Mouse (Mus musculus) gastrocnemius, postnatal 10 days (tissue): Measurements from ENCODE around the gene Nhsl1. TPM values are rescaled to one million over a fixed set of nuclear protein-coding genes. Genes with fewer than 3 reads are reported as not detected.

ENCODE experiments used
- DNase-seq: peaks from one replicate; pipeline ENCODE4 v3.0.0; 2021; ENCODE audit warnings: mixed read lengths
- total RNA-seq, 2 experiments: library from RNA; stranded (reverse); gene quantifications; 2 replicates each; pipeline ENCODE4 v1.2.3; 2021

Gene Nhsl1
- total RNA-seq, 2 experiments from 2014 or later, result 8.8 to 12.9 TPM

DNA sequence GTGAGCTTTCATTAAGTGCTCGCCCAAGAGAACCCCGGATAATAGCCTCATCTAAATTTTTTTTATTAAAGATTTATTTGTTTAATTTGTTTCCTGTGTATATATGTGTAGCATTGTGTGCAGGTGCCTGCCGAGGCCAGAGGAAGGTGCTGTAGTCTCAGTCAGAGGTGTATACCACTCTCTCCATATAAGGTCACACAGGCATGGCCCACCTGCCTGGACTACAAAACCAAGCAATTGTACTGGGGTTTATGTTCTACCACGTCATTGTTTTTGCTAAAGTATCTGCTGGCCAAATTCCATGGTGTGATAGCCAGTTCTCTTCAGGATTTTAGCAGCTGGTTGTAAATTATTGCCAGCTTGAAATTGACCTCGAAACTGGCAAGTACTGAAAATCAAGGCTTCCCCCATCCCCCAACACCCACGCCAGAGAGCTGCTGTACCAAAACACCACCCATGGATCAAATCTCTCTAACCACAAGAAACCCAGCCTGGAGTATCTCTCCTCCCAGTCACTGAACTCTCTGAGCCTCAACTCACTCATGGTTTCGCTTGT lies 81.4 kb downstream of the Nhsl1 start:
- DNase-seq, result no peak

DNA sequence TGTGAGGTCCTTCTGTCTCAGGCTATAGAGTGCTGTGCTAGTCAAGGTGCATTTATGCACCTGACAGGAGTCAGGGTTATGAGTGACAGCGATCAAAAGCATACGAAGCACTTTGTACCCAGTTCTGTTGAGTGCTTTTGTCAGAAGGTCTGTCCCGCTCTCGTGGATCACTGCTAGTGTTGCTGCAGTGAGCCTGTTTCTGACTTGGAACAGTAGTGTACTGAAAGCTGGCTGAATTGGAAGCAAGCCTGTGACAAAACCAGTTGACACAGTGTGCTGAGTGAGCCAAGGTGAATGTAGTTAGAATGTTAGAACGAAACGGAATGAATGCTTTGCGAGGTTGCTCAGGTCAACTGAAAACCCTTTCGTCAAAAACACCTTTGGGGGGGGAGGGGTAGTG lies 82.2 kb downstream of the Nhsl1 start:
- DNase-seq, result no peak

DNA sequence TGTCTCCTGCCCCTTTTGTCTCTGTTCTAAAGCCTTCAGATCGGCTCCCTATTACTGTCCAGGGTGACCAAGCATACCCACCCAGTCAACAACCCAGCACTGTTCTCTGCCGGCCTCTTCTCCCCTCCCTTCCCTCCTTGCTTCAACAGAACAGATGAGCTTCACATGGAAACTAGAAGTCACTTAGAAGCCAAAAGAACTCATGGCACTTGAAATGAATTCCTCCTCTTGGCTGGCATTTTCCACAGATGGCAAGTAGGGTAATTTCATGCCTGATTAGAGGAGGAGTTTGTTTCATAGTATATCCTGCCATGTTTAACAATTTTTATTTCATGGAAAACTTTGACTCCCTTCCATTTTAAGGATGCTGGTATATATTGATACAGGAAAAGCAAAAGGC lies 85.2 kb downstream of the Nhsl1 start:
- no peak for DNase-seq

DNA sequence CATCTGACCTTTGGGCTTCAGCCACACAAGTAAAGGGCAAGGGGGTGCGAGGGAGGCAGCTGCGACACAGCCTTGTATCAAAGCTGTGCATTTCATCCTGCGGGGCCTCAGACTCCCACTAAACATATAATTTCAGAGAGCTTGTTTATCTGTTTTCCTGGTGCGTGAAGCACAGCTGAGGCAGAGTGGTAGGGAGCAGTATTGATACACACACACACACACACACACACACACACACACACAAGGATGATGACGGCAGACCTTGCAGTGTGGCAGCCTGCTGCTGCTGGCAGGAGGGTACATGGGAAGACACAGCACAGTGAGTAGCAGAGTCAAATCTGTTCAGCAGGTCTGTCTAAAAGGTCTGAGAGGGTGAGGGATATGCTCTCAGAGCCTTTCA lies 85.9 kb downstream of the Nhsl1 start:
- no peak for DNase-seq

DNA sequence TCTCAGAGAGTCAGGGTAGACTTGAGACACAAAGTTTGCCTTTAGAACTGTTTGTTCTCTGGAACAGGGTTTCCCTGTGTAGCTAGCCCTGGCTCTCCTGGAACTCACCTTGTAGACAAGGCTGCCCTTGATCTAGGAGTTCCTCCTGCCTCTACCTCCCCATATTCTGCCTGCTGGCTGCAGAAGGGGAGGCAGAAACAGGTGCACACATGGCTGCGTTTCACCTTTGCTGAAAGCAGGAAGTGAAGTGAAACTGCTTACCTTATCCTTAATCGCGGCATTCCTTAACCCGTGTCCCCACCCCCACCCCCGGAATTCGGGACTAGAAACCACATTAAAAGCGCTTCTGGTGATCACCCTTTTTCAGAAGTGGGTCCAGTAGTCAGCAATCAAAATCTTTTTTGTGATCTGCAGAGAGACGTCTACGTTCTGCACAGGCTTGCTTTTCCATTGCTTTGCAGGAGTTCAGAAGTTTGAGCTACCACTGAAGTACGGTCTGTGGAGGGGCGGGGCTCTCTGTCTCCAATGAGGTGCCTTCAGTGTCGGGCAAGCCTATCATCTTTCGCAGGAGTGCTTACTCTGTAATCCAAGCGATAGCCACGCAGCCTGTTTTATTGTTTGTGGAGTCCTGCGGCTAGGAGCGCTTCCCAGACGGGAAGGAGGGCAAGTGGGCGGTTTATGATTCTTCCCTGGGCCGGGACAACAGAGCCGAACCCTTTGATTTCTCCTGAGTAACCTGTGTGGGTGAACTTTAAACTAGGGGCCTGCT lies 88.5 kb downstream of the Nhsl1 start:
- peak; percentile 57 for DNase-seq

DNA sequence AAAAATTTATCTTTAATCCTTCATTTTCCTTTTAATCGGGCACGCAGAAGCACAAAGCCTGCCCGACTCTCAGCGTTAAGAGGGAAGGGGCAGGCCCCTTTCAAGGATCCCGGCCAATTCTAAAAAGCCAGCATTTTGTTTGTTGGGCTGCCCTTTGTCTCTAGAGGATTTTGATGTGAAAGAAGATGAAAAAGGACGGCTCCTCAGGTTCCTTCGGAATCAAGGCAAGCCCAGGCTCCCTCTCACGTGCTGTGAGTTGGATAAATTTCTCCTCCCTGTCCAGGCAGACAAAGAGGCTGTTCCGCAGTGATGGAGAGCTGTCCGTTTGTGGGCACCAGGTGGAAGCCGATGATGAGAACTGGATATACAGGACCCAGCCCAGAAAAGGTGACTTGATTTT lies 89.3 kb downstream of the Nhsl1 start:
- no peak for DNase-seq

DNA sequence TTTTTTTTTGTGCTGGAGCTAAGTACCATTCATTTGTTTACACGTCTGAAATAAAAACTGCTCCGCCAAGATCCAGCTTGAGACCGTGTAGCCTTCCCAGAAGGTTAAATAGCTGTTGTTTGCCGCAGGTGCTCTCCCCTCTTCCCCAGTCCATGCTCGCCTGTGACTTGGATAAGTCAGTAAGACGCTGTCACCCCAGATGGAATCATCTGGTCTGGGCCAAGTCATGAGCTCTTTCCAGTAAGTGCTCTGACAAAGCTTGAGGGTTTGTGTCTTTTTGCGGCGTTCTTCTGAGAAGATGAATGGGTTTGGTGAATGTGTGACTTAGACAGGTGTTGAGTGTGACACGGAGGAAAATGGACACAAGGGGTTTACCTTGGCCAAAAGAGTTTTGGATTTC lies 89.8 kb downstream of the Nhsl1 start:
- DNase-seq, result no peak

DNA sequence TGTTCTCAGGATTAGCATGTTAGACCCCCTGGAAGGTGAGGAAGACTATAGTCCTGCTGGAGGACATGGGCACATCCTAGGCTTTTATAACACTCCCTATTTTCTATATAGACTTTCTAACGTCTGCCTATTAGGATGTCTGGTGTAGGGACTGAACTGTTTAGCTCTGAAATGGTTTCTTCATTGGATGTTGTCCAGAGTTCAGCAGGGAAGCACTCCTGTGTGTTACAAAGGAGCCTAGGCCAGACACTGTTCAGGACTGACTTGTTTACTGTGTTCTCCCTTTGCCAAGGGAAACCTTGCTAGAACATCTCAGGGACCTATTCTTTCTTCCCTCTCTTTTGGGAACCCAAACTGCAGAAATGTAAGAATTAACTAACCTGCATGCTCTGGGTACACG lies 90.3 kb downstream of the Nhsl1 start:
- DNase-seq, result no peak

DNA sequence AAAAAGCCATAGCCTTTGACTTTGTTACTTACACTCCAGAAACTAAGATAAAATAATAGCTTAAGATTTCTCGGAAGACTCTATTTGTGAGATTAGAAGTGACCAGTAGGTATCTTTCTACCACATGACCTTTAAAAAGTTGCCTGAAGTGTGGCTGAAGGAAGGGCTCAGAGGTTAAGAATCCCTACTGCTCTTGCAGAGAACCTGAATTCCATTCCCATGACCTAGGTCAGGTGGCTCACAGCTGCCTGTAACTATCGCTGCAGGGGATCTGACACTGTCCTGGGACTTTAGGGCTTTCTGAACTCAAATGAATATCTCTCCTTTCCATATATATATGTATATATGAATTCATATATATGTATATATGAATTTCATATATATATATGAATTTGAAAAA lies 92.5 kb downstream of the Nhsl1 start:
- no peak for DNase-seq

DNA sequence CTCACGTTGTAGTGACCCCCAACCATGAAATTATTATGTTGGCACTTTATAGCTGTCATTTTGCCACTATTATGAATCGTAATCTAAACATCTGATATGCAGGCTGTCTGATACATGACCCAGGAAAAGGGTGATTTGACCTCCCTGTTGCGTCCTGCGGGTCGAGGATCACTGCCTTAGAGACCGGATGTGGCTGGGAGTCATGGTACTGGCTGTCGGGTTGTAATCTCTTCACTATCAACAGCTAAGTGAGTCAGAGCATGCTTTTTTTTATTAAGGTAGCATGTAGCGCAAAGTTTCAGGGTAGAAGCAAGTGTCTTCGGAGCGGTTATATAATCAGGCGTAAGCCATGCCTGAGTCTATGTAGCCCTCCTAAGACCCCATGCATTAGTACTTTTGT lies 97.2 kb downstream of the Nhsl1 start:
- no peak for DNase-seq

DNA sequence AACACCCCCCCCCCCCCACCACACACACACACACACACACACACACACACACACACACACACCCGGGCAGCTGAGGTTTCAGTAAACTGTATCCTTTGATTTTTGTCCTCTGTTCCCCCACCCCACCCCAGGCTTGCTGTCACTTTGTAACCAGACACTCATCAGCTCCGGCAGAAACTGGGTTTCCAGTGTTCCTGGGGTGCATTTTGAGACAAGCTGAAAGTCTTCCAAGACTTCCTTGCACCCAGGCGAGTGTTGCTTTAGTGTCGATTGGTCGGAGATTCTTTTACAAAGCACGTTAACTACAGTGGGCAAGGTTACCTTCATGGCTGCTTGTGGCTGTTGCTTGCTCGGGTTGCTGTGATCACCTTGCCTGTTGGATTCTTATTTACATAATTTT lies 99.4 kb downstream of the Nhsl1 start:
- no peak for DNase-seq

DNA sequence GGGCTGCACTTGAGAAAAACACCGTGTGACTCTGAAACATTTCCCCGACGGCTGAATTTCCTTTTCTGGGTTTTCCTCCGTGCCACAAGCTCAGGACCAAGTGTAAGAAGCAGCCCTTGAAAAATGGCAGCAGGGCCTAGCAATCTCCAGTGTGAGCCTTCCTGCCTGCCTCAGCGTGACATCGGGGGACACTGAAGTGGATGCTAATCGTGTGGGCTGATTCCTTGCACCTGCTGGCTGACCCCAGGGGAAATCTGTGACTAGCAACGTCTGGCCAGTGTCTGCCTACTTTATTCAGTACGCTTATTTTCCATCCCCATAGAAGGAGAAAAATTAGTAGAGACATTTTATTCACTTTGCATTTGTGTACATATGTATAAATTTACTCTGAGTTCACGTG lies 100.7 kb downstream of the Nhsl1 start:
- DNase-seq, result no peak

DNA sequence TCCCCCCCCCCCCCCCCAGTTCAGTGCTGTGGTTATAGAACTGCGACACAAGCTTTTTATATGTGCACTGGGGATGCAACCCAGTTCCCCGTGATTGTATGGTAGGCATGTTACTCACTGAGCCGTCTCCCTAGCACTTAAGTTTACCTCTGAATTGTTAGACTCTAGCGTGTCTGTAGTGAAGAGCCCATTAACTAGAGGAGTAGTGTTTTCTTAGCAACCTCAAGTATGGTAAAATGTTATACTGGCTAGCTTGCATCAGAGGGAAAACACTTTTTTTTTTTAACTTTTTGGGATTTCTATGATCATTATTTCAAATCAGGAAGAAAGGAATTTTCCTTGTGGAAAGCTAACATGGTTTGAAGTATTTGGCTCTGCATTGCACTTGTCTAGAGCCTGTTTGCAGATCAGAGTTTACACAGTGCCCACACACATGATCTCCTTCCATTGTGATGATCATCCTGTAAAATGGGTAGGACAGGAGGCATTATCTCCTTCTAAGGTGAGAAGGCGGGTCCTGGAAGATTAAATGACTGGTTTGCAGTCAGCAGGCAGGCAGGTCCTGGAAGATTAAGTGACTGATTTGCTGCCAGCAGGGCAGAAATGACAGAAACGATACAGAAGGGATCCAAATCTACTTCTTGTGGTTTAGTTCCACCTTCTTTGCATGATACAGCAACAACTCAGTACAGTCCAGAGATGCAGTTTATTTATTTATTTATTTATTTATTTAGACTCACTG lies 101.6 kb downstream of the Nhsl1 start:
- no peak for DNase-seq

DNA sequence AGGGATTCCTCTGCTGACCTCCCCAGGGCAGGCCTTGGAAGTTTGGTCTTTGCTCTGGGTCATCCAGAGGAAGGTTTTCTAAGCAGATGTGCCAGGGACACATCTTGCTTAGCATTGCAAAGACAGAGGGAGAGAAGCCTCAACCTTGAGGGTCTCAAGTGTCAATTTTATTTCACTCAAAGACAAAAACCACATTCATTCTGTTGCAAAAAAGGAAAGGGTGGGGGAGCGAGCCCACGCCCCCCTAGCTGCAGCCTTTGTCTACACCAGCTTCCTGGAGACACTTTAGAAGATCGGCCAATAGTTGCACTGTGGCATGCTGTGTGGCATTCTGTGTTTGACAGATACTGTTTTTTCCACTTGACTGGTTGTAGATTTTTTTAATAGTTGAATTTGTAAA lies 104.2 kb downstream of the Nhsl1 start:
- no peak for DNase-seq

DNA sequence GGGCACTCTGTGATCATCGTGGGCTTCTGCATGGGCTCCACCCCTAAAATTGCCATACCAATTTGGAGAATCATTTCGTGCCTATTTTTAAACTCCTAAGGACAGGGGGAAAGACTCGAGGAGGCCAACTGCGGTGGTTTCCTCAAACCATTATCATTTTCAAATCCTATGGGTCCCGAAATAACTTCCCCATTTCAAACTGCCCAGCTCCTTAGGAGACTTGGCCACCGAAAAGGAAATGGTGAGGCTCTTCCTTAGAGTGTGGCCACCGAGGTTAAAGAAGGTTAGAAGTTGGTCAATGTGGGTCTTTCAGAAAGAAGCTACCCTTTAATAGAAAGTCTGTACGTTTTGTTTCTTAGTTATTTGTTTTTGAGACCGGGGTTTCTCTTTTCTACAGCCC lies 104.8 kb downstream of the Nhsl1 start:
- DNase-seq, result no peak

DNA sequence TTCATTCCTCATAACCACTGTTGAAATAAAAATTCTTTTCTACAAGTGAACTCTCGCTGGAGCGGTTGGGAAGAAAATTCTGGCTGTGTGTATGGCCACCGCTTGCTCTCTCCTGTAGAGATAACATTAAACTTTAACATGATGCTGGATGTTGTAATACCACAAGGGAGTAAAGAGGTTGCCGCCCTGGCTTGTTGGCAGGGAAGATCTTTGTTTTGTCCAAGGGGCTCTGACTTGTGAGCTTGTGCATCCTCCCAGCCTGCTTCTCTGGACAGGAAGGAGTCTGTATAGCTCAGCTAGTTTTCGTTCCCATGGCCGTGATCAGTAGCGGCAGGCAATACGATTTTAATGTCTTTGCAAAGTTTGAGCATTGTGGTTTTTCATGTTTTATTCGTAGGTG lies 109.1 kb downstream of the Nhsl1 start:
- no peak for DNase-seq

DNA sequence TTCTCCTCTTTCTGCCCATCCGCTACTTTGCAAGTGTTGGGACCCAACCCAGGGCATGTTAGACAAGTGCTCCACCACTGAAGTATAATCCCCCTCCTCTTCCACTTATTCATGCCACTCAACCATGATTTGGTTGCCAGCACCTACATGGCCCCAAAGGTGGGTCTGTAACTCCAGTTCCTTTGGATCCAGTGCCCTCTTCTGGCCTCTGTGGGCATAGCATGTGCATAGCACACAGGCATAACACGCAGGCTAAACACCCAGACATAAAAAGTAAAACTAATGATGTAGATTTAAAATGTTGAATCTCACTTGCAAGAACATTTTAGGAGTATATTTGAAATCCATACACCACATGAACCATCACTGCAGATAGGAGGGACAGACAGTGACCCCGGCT lies 110.7 kb downstream of the Nhsl1 start:
- no peak for DNase-seq

DNA sequence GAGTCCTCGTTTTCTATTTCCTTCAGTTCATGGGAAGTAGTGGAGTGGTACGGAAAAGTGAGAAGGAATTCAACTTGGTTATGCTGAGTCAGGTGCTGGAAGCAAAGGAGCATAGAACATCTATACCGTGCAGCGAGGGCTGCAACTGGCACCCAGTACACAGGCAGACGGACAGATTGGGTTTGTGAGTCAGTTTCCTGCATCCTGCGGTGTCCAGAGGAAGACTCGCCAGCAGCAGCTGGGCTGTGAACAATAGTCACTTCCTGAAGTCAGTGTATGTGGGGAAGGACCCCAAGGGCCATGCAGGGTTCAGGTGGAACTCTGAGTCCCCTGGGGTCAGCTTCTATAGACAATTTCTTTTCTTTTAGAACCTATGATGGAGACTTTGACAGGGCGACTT lies 111.4 kb downstream of the Nhsl1 start:
- DNase-seq, result no peak

DNA sequence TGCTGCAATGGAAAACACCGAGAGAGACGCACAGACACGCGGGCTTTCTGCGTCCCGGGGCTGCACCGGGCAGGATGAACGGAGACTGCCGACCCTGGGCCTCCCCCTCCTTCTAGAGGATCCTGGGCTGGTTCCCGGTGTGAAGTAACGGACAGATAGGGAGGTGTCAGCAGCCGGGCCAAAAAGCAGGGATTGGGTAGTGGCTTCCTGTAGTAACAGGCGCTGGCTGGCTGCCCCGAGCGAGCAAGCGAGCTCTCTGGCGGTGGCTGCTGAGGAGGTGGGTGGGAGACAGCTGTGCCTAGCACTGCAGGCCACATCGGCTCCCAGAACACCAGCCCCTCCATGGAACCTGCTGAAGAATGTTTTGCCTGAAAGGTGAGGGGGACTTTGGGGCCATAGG lies 112.2 kb downstream of the Nhsl1 start:
- peak; percentile 82 for DNase-seq

DNA sequence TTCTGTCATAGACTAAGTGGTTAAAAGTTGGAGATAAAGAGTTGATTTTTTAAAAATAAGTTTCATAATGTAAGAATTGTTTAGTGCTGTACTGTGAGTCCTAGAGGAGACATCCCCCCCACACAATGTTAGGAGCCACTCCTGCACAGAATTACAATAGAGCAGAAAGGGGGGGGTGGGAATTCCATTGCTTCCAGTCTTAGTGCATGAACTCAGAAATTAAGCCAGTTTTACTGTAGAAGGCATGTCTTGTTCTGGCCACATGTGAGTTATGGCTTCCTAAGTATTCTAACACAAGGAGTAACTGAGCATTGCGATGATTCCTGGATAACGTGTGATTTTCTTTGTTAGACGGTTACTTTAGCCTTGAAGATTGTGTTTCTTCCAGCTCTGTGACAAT lies 112.8 kb downstream of the Nhsl1 start:
- DNase-seq, result no peak

DNA sequence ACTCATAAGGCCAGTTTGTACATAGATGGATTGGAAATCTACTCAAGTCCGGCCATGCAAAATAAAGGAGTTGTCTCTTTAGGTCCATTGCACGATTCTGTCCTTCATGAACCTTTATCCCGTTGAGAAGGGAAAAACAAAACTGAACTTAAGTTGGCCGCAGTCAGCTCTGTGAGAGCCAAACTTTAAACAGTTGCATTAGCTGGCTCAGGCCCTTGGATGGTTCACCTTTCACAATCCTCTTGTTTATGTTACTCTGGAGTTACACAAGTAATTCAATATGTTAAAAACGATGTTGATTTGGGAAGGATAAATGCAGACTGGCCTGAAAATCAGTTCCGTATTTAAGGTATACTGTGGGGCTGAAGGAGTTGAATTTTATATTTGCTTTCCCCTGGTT lies 116.7 kb downstream of the Nhsl1 start:
- no peak for DNase-seq

DNA sequence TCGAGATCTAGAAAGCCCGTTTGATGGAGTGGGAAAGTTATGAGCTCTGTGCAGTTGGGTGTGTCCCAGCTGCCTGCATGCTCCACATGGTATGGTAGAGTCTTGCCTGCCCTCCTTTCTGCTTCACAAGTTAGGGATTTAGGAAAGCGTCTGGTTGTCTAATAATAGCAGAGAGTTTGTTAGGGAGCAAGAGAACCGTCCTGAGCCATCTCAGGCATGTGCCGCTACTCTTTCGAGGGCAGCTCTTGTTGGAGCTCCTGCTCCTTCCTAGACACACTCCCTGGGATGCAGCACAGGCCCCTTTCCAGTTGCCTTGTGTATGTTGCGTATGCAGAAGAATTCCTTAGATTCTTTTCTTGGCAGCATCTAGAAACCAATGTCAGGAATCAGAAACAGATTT lies 117.2 kb downstream of the Nhsl1 start:
- no peak for DNase-seq

DNA sequence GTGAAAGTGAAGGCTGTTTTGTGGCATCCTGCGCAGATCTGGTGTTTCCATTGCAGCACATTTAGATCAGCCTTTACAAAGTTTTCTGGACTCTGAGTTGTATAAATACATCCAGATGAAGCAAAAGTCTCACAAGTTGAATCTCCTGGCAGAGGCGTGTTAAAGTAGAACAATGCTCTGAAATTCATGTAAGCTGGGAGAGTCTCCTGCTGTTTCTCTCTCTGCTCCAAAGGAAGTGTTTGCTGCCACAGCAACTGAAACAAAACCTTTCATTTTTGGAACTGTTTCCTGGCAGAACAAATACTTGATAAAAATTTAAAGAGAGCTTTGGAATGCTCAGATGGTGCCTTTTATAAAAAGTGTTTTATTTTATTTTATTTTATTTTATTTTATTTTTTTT lies 118.8 kb downstream of the Nhsl1 start:
- no peak for DNase-seq
